Mouse (Mus musculus) telencephalon, adult 2 months (tissue): Measurements from ENCODE around the gene Epha3.

Source experiments
- DNase-seq: peaks from one replicate; pipeline ENCODE4 v3.0.0-alpha.2; 2011; ENCODE audit warnings: low read depth, low spot score

The Epha3 gene

GRCm38 (mm10) chr16:63501456-63501855, 362.5 kb downstream of the Epha3 start:
- no peak for DNase-seq

DNA sequence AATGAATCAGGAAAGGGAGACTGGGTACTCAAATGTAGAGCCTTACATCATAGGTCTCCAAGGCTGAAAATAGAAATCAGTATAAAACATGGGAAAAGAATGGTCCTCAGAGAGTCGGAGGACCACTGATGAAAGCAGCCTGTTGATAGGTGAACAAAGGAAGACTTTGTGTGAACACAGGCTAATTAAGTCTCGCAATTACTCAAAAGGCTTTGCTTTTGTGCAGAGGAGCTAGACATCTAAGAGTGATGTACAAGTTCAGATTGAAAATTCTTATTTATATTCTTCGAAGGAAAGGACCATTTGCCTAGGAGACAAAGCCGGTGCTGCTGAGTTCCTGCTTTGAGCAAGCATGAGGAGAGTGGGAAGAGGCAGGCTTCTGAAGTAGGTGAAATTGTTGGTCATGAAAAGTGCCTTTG, 363.0 kb downstream of the Epha3 start:
- no peak for DNase-seq
